Mouse (Mus musculus) ES-E14 (cell line): ENCODE results near the gene H2afy.

Source experiments
- CHD2 ChIP-seq: IDR thresholded peaks from 2 replicates; pipeline ENCODE4 v1.6.1; 2014; ENCODE audit warnings: mild to moderate bottlenecking, low read depth, low read length, inconsistent platforms
- HCFC1 ChIP-seq: IDR thresholded peaks from 2 replicates; pipeline ENCODE4 v1.6.1; 2012; ENCODE audit warnings: low read length, inconsistent platforms, borderline replicate concordance; ENCODE audit not compliant: insufficient read depth
- ZC3H11A ChIP-seq: IDR thresholded peaks from 2 replicates; pipeline ENCODE4 v1.6.1; 2012; ENCODE audit warnings: low read depth, mild to moderate bottlenecking, inconsistent platforms, low read length, borderline replicate concordance

DNA sequence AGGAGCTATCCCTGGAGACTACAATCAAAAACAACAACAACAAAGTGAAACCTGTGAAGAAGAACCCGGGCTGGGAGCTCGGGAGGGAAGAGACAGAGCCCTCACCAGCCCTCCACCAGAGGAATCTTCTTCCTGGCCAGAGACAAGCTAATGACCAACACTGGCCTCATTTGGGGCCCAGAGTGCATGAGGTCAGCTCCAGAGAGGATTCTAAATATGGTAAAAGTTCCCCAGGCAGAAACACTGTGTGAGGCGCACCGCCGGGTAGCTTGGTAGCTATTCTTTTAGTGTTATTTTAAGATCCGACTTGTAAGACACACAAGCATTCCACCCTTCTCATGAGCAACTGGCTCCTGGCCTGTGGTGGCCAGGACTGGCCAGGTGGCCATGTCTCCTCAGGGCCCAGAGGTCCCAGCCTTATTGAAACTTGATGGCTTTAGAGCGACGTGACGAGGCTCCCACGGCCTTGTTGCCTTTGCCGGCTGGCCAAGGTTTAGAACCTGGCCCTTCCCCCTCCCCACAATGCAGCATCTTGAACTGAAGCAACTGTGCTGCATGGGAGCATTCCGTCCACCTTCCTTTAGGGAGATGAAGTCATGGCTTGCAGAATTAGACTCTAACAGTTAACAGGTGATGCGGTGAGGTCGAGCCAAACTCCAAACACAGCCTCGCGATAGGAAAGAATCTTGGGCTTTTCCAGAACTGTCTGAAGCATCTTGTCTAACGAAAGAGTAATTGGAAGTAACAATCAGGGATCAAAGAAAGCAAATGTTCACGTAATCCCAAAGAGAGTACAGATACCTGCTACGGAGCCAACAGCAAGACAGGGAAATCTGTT is 25.2 kb downstream of the H2afy start:
- no peak for TF ChIP-seq CHD2
- no peak for TF ChIP-seq ZC3H11A
- no peak for TF ChIP-seq HCFC1
